Mouse (Mus musculus): ENCODE measurements around the gene Ppard. TPM values are rescaled to one million over a fixed set of nuclear protein-coding genes. Genes with fewer than 3 reads are reported as not detected.
A peak's percentile ranks its signal among the peaks of the same experiment; 100 is the strongest.

Gene Ppard
- polyA plus RNA-seq, 1 experiment from 2014 or later, result 2.9 TPM

DNA sequence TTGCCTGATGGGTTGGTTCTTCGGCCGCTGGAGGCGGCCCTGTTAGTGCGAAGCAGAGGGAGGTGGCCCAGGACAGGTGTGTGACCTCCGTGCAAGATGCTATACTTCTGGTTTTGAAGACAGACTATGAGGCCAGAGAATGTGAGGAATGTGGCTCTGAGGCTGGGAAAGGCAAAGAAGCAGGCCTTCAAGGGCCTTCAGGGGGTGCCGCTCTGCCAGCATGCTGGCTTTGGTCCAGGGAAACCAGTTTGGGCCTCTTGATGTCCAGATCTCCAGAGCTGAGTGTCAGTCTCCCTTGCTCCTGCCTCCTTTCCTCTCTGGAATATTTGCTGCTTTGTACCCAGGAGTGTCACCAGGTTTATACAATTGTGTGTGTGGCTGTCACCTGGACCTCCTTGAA is 9.8 kb downstream of the Ppard start:
- no peaks in the 10 kb centered on the region for H3K27me3 ChIP-seq (replicated peaks; ENCODE audit: control insufficient read depth, insufficient read depth, low read length)
- no peaks in the 10 kb centered on the region for H3K9me3 ChIP-seq (ENCODE audit: control insufficient read depth, low read length)
- no peak for DNase-seq (ENCODE audit: low spot score)
- WGBS, result 76% methylated on average over 6 of the region's 6 CpGs
- peaks cover 54% of the 10 kb centered on the region for H3K36me3 ChIP-seq (ENCODE audit: control insufficient read depth, insufficient read depth, low read length)
- no peak overlapping the region for H3K4me3 ChIP-seq (ENCODE audit: low read depth, low read length)
- no peak overlapping the region for H3K9ac ChIP-seq (ENCODE audit: low read depth, low read length)
- no peak for ATAC-seq (ENCODE audit: low read depth)
- peaks cover 24% of the 10 kb centered on the region for H3K4me1 ChIP-seq (ENCODE audit: control insufficient read depth, insufficient read depth, low read length)
- no peak overlapping the region for H3K4me2 ChIP-seq (ENCODE audit: low read depth, low read length)
- H3K27ac ChIP-seq (replicated peaks; ENCODE audit: low read depth, low read length), result no peak overlapping the region

DNA sequence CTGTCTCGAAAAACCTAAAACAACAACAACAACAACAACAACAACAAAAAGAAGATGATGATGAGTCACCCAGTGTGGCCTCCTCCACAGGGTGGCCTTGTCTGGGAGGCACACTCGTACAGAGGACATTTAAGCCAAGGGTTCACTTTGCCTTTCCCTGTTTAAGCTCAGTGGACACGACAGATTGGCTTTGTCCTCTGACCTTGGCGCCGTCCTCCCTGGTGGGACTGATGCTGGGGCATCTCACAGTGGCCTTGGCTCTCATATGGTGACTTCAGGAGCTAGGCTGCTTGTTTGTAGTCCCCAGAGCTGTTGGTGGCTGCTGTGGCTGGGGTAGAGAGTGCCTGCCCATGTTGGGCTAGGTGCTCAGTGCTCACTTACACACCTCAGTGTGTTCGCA is 11.7 kb downstream of the Ppard start:
- H3K4me1 ChIP-seq (ENCODE audit: control insufficient read depth, insufficient read depth, low read length), result peaks cover 30% of the 10 kb centered on the region
- H3K9ac ChIP-seq (ENCODE audit: low read depth, low read length), result no peak overlapping the region
- DNase-seq (ENCODE audit: low spot score) (no peak), ATAC-seq (ENCODE audit: low read depth) (no peak)
- no peaks in the 10 kb centered on the region for H3K9me3 ChIP-seq (ENCODE audit: control insufficient read depth, low read length)
- no peak overlapping the region for H3K4me3 ChIP-seq (ENCODE audit: low read depth, low read length)
- H3K27me3 ChIP-seq (replicated peaks; ENCODE audit: control insufficient read depth, insufficient read depth, low read length), result no peaks in the 10 kb centered on the region
- no peak overlapping the region for H3K4me2 ChIP-seq (ENCODE audit: low read depth, low read length)
- 82% methylated on average over 6 of the region's 6 CpGs for WGBS
- H3K27ac ChIP-seq (replicated peaks; ENCODE audit: low read depth, low read length), result peak overlapping the region; percentile 66; the same call in 1 of the 2 replicates
- H3K36me3 ChIP-seq (ENCODE audit: control insufficient read depth, insufficient read depth, low read length), result peaks cover 38% of the 10 kb centered on the region

DNA sequence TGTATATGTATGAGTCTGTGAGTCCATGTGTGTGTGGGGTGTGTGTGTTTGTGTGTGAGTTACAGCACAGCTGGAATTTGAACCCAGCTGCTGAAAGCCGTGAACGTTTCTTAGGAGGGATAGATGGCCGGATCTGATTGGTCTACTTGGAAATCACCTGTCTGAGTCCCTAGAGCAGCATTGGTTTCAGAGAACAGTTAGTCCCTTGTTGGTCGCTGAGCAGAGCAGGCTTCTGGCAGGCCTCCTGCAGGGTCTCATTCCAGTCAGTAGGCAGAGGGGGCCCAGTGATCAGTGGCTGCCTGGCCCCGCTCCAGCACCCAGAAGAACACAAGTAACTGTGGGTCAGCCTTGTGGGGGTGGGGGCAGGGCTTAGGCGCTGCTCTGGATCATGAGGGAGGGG is 12.2 kb downstream of the Ppard start:
- no peak overlapping the region for H3K9ac ChIP-seq (ENCODE audit: low read depth, low read length)
- H3K27ac ChIP-seq (replicated peaks; ENCODE audit: low read depth, low read length), result peak overlapping the region; percentile 66
- peak; percentile 74 for ATAC-seq (ENCODE audit: low read depth)
- peaks cover 33% of the 10 kb centered on the region for H3K36me3 ChIP-seq (ENCODE audit: control insufficient read depth, insufficient read depth, low read length)
- WGBS, result 8% methylated on average over 5 of the region's 6 CpGs
- H3K4me2 ChIP-seq (ENCODE audit: low read depth, low read length), result peak overlapping the region; percentile 6; the same call in 1 of the 2 replicates
- no peaks in the 10 kb centered on the region for H3K9me3 ChIP-seq (ENCODE audit: control insufficient read depth, low read length)
- H3K4me1 ChIP-seq (ENCODE audit: control insufficient read depth, insufficient read depth, low read length), result peaks cover 30% of the 10 kb centered on the region
- no peak overlapping the region for H3K4me3 ChIP-seq (ENCODE audit: low read depth, low read length)
- H3K27me3 ChIP-seq (replicated peaks; ENCODE audit: control insufficient read depth, insufficient read depth, low read length), result no peaks in the 10 kb centered on the region
- peak; percentile 84 for DNase-seq (ENCODE audit: low spot score)

DNA sequence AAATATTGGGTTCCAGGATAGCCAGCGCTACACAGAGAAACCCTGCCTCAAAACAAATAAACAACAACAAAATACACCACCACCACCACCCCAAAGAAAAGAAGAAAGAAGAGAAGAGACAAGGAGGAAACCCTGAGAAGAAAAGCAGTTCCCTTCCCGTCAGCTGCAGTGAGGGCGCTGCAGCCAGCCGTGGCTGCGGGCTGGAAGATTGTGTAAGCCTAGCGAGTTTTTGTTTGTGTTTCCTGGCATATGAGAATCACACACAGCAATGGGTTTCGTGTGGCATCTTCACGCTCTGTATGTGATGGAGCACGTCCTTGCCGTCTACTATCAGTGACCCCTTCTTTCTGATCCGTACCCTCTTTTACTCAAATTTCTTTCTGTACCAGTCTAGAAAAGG is 14.1 kb downstream of the Ppard start:
- 53% methylated on average over 11 of the region's 11 CpGs for WGBS
- ATAC-seq (ENCODE audit: low read depth) (no peak), DNase-seq (ENCODE audit: low spot score) (no peak)
- H3K36me3 ChIP-seq (ENCODE audit: control insufficient read depth, insufficient read depth, low read length), result peaks cover 18% of the 10 kb centered on the region; the same call in 1 of the 2 replicates
- H3K27ac ChIP-seq (replicated peaks; ENCODE audit: low read depth, low read length), result peak overlapping the region; percentile 53
- peaks cover 30% of the 10 kb centered on the region for H3K4me1 ChIP-seq (ENCODE audit: control insufficient read depth, insufficient read depth, low read length)
- H3K9ac ChIP-seq (ENCODE audit: low read depth, low read length), result 0 out of 2 replicates have a peak overlapping the region, but pooled peaks have one; percentile 17
- H3K9me3 ChIP-seq (ENCODE audit: control insufficient read depth, low read length), result no peaks in the 10 kb centered on the region
- H3K4me3 ChIP-seq (ENCODE audit: low read depth, low read length), result no peak overlapping the region
- no peaks in the 10 kb centered on the region for H3K27me3 ChIP-seq (replicated peaks; ENCODE audit: control insufficient read depth, insufficient read depth, low read length)
- H3K4me2 ChIP-seq (ENCODE audit: low read depth, low read length), result no peak overlapping the region

DNA sequence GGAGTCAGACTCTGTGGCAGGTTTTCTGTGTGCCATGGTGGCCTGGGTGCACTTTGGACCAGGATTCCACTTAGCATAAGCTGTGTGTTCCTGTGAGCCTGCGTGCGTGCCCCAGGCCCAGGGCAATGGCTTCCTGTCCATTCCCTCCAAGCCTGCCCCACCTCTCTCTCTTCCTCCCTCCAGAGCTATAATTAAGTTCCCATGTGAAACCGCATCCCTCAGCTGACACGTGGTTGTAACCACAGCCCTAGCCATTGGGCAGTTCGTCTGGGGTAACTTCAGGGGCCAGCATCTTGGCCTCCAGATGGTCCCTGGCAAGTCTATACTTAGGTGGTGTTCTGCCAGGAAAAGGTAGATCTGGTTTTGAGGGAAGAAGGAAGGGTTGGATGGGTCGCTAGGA is 15.1 kb downstream of the Ppard start:
- Histone ChIP-seq H3K36me3 (ENCODE audit: control insufficient read depth, insufficient read depth, low read length) (peaks cover 20% of the 10 kb centered on the region; the same call in 1 of the 2 replicates), H3K9me3 (ENCODE audit: control insufficient read depth, low read length) (no peaks in the 10 kb centered on the region), H3K9ac (ENCODE audit: low read depth, low read length) (peak overlapping the region; percentile 17; the same call in 1 of the 2 replicates), H3K27me3 (replicated peaks; ENCODE audit: control insufficient read depth, insufficient read depth, low read length) (no peaks in the 10 kb centered on the region), H3K4me3 (ENCODE audit: low read depth, low read length) (no peak overlapping the region), H3K4me2 (ENCODE audit: low read depth, low read length) (0 out of 2 replicates have a peak overlapping the region, but pooled peaks have one; percentile 1), H3K4me1 (ENCODE audit: control insufficient read depth, insufficient read depth, low read length) (peaks cover 30% of the 10 kb centered on the region), H3K27ac (replicated peaks; ENCODE audit: low read depth, low read length) (peak overlapping the region; percentile 53)
- ATAC-seq (ENCODE audit: low read depth) (peak; percentile 72), DNase-seq (ENCODE audit: low spot score) (peak; percentile 82)
- 21% methylated on average over 6 of the region's 6 CpGs for WGBS

DNA sequence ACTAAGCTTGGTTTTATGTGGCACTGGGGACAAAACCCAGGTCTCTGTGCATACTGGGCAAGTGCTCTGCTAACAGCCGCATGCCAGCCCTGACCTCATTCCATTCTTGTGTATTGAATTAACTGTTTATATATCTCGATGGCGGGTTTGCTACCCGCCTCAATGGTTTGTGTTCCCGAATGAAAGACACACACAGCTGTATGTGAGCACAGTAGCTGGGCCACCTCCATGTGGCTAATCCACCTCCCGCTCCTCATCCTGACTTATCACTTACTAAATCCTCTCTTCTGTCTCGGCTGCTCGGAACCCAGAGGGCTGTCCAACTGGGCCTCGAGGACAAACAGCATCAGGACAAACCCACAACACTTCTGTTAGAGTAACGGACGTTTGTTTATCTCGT is 16.6 kb downstream of the Ppard start:
- Histone ChIP-seq H3K4me1 (ENCODE audit: control insufficient read depth, insufficient read depth, low read length) (peaks cover 30% of the 10 kb centered on the region), H3K9me3 (ENCODE audit: control insufficient read depth, low read length) (no peaks in the 10 kb centered on the region), H3K27ac (replicated peaks; ENCODE audit: low read depth, low read length) (no peak overlapping the region), H3K4me3 (ENCODE audit: low read depth, low read length) (no peak overlapping the region), H3K36me3 (ENCODE audit: control insufficient read depth, insufficient read depth, low read length) (0 out of 2 replicates have a peak, but pooled peaks cover 10% of the 10 kb centered on the region), H3K27me3 (replicated peaks; ENCODE audit: control insufficient read depth, insufficient read depth, low read length) (no peaks in the 10 kb centered on the region), H3K9ac (ENCODE audit: low read depth, low read length) (no peak overlapping the region), H3K4me2 (ENCODE audit: low read depth, low read length) (no peak overlapping the region)
- no peak for DNase-seq (ENCODE audit: low spot score)
- 77% methylated on average over 12 of the region's 12 CpGs for WGBS
- ATAC-seq (ENCODE audit: low read depth), result no peak

DNA sequence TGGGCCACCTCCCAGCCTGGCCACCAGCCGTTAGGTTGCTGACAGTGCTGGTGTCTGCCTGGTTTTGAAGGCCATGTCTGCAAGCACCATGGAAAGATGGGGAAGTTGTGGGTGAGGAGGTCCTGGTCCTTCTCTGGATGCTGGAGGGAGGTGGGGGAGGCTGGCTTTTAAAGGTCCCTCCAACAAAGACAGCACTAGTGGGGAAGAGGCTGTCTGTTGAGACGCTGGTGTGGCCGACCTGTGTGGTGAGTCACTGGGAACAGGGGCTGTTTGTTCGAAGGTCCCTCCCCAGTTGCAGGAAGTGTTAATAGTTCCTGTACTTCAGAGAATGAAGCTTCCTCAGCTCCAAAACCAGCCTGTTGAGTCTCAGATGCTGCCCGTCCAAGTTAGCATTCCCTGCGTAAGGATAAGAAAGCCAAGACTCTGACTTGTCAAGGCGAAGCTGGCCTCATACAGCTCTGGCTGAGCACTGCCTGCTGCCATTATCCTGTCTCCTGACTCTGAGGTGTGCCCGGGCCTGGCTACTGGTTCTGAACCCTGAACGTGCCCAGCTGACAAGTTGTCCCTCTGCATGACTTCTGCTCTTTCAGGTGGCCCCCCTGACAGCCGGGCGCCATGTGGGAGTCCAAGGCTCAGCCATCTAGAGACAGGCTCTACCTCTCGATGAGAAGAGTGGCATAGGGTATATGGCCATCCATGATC is 19.2 kb downstream of the Ppard start:
- DNase-seq (ENCODE audit: low spot score) (no peak), ATAC-seq (ENCODE audit: low read depth) (no peak)
- Histone ChIP-seq H3K36me3 (ENCODE audit: control insufficient read depth, insufficient read depth, low read length) (0 out of 2 replicates have a peak, but pooled peaks cover 10% of the 10 kb centered on the region), H3K27ac (replicated peaks; ENCODE audit: low read depth, low read length) (0 out of 2 replicates have a peak overlapping the region, but pooled peaks have one; percentile 21), H3K9ac (ENCODE audit: low read depth, low read length) (no peak overlapping the region), H3K9me3 (ENCODE audit: control insufficient read depth, low read length) (no peaks in the 10 kb centered on the region), H3K4me2 (ENCODE audit: low read depth, low read length) (no peak overlapping the region), H3K27me3 (replicated peaks; ENCODE audit: control insufficient read depth, insufficient read depth, low read length) (no peaks in the 10 kb centered on the region), H3K4me3 (ENCODE audit: low read depth, low read length) (no peak overlapping the region), H3K4me1 (ENCODE audit: control insufficient read depth, insufficient read depth, low read length) (peaks cover 33% of the 10 kb centered on the region)
- 76% methylated on average over 12 of the region's 12 CpGs for WGBS

DNA sequence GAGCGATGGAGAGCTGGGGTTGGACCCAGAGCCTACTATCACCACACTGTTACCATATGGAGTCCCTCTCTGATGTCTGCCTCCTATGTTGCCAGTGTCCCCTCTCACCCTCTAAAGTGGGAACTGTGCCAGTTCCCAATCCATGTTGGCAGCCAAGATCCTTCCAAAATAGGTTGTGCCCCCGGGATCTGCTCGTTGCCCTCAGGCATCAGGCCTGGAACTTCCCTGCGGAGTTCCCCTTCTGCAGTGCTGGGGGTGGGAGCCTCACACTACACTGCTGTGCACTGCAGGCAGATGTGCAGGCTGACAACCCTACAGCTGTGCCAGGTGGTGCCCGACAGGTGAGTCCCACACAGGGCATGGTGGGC is 19.8 kb downstream of the Ppard start:
- Histone ChIP-seq H3K4me1 (ENCODE audit: control insufficient read depth, insufficient read depth, low read length) (peaks cover 33% of the 10 kb centered on the region), H3K4me2 (ENCODE audit: low read depth, low read length) (no peak overlapping the region), H3K27me3 (replicated peaks; ENCODE audit: control insufficient read depth, insufficient read depth, low read length) (no peaks in the 10 kb centered on the region), H3K36me3 (ENCODE audit: control insufficient read depth, insufficient read depth, low read length) (0 out of 2 replicates have a peak, but pooled peaks cover 10% of the 10 kb centered on the region), H3K9me3 (ENCODE audit: control insufficient read depth, low read length) (no peaks in the 10 kb centered on the region), H3K4me3 (ENCODE audit: low read depth, low read length) (no peak overlapping the region), H3K27ac (replicated peaks; ENCODE audit: low read depth, low read length) (0 out of 2 replicates have a peak overlapping the region, but pooled peaks have one; percentile 21), H3K9ac (ENCODE audit: low read depth, low read length) (no peak overlapping the region)
- no peak for ATAC-seq (ENCODE audit: low read depth)
- no peak for DNase-seq (ENCODE audit: low spot score)
- whole genome bisulfite sequencing, result 70% methylated on average over 5 of the region's 5 CpGs

DNA sequence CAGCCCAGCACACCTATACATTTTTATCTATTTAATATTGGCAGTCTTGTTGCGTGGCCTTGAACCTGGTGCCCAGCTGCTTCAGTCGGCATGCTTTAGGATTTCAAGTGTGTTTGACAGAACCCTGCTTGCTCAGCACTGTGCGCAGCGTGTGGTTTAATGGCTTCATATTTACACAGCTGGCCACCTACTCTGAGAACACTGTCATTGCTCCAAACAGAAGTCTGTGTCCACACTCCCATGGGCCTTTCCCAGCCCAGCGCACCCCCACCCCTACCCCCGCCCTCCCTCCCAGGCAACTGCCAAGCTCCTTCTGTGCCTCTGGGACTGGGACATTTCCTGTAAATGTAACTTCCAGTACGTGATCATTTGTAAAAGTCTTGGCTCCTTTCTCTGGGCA is 20.7 kb downstream of the Ppard start:
- Histone ChIP-seq H3K9ac (ENCODE audit: low read depth, low read length) (no peak overlapping the region), H3K9me3 (ENCODE audit: control insufficient read depth, low read length) (no peaks in the 10 kb centered on the region), H3K36me3 (ENCODE audit: control insufficient read depth, insufficient read depth, low read length) (0 out of 2 replicates have a peak, but pooled peaks cover 10% of the 10 kb centered on the region), H3K4me1 (ENCODE audit: control insufficient read depth, insufficient read depth, low read length) (peaks cover 32% of the 10 kb centered on the region), H3K4me2 (ENCODE audit: low read depth, low read length) (no peak overlapping the region), H3K27me3 (replicated peaks; ENCODE audit: control insufficient read depth, insufficient read depth, low read length) (no peaks in the 10 kb centered on the region), H3K27ac (replicated peaks; ENCODE audit: low read depth, low read length) (no peak overlapping the region), H3K4me3 (ENCODE audit: low read depth, low read length) (no peak overlapping the region)
- DNase-seq (ENCODE audit: low spot score), result no peak
- 53% methylated on average over 7 of the region's 7 CpGs for WGBS
- no peak for ATAC-seq (ENCODE audit: low read depth)

Data from embryonic facial prominence, embryonic 14.5 days (tissue).